Mouse (Mus musculus): ENCODE results near the gene Smoc1. TPM values are rescaled to one million over a fixed set of nuclear protein-coding genes. Genes with fewer than 3 reads are reported as not detected.

Smoc1 gene
- polyA plus RNA-seq, 1 experiment, result 4.4 TPM

DNA sequence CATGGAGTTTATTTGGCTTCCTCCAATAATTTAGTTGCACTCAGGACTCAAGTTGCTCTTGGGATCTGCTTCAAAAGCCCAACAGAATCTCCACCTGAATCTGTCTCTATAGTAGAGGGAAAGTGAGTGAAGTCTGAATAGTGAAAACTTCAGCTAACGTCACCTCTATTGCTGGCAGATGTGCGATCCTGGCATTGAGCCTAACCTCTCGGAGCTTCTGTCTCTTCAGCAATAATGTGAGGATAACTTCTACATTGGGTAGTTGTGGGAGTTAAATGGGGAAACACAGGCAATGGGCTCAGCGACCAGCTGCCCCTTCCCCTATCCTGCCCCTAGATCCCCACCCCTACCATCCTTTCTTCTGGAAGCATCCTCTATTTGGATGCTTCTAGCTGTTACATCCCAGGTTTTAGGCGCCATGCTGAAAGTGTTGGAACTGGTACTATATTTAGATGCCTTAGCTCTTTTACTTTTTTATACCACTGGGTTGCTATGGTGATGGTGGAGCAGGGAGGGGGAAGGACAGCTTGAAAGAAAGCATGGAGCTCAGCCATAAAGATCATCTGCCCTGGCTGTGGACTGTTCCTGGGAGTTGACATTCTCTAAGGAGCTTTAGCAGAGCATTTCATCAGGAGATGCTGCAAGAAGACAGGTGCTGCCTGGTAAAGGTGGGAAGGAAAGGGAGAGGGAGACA, 201.3 kb downstream of the Smoc1 start:
- Histone ChIP-seq H3K4me1 (ENCODE audit: control insufficient read depth, insufficient read depth, insufficient read length, low read length) (no peaks in the 10 kb centered on the region), H3K27me3 (ENCODE audit: control insufficient read depth, insufficient read depth, low read length) (no peaks in the 10 kb centered on the region), H3K36me3 (ENCODE audit: control insufficient read depth, insufficient read depth, low read length) (no peaks in the 10 kb centered on the region), H3K27ac (ENCODE audit: insufficient read depth, low read depth, low read length) (no peak overlapping the region), H3K4me3 (ENCODE audit: low read depth, low read length) (no peak overlapping the region)
- 58% methylated on average over 5 of the region's 5 CpGs for WGBS
- no peak for TF ChIP-seq CTCF (IDR thresholded peaks at IDR 0.05; ENCODE audit: extremely low read depth, insufficient read length, insufficient replicate concordance, low read depth, low read length)

DNA sequence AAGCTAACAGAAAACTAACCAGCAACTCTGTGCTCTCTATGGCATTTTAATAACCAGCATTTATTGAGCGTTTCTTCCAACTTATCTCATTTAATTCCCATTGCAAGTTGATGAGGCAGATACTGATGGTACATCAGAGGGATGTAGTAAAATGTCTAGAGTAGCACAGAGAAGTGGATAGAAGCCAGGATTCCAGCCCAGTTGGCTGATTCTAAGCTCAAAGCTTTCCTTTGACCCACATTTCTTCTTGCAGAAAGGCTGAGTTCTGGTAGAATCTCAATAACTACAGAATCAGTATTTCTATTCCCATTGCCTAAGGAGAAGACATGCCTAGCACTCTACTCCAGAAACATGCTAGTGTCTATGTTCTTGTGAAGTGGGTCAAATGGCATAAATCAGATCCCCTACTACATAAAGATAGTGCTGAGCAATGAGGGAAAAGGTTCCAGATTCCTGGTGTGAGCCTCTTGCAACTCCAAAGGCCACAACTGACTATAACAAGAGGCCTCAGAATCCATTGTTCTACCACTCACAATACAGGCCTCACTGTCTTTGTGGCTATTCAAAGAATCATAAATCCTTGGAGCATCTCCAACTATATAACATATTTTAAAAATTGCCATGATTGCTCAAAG, 207.3 kb downstream of the Smoc1 start:
- no peak for TF ChIP-seq POLR2A (IDR thresholded peaks at IDR 0.05; ENCODE audit: low read depth, low read length)
- no peak for TF ChIP-seq CTCF (IDR thresholded peaks at IDR 0.05; ENCODE audit: extremely low read depth, insufficient read length, insufficient replicate concordance, low read depth, low read length)

DNA sequence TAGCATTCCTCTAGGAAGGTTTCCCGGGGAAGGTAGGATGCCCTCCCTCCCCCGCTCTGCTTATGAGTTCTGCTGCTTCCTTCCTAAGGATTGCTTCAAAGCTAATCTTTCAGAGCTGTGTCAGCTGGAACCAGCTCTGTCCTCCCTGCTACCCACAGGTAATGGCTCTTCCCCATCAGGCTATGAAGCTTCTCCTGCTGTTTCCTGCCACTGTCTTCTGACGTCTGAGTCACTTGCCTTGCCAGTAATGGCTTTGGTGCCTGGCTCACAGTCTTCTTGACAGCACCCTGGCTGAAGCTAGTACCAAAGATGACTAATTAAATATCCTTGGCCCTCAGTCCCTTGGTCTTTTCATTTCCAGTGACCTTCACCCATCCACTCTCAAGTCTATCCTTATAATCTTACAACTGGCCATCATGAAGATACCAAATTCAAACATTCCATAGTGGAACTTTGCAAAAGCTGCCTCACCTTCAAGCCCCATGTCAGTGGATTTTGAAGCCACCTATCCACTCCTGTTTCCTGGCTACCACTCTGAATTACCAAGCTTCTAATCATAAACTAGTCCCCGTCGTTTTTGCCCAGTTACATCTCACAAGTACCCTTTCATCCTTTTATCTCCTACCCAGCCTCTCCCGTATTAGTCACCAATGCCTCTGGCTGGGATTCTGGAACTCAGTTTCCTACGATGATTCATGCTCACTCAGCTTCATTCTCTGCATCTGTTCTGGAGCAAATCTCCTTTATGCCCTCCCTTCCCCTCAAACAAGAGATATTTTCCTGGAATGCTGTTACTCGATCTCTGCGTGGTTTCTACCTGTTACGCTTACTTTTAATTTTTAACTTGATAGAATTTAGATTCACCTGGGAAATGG, 209.1 kb downstream of the Smoc1 start:
- TF ChIP-seq POLR2A (IDR thresholded peaks at IDR 0.05; ENCODE audit: low read depth, low read length), result no peak
- TF ChIP-seq CTCF (IDR thresholded peaks at IDR 0.05; ENCODE audit: extremely low read depth, insufficient read length, insufficient replicate concordance, low read depth, low read length), result no peak
- Histone ChIP-seq H3K36me3 (ENCODE audit: control insufficient read depth, insufficient read depth, low read length) (no peaks in the 10 kb centered on the region), H3K27ac (ENCODE audit: insufficient read depth, low read depth, low read length) (peak overlapping the region; percentile 57; the same call in 1 of the 2 replicates), H3K27me3 (ENCODE audit: control insufficient read depth, insufficient read depth, low read length) (no peaks in the 10 kb centered on the region), H3K4me1 (ENCODE audit: control insufficient read depth, insufficient read depth, insufficient read length, low read length) (peaks cover 3% of the 10 kb centered on the region; the same call in 1 of the 2 replicates), H3K4me3 (ENCODE audit: low read depth, low read length) (no peak overlapping the region)
- 66% methylated on average over 10 of the region's 10 CpGs for WGBS

More for the DNA sequence above, 207.3 kb downstream of the Smoc1 start:
- 81% methylated on average over 1 of the region's 1 CpGs for WGBS
- Histone ChIP-seq H3K27me3 (ENCODE audit: control insufficient read depth, insufficient read depth, low read length) (no peaks in the 10 kb centered on the region), H3K36me3 (ENCODE audit: control insufficient read depth, insufficient read depth, low read length) (no peaks in the 10 kb centered on the region), H3K4me1 (ENCODE audit: control insufficient read depth, insufficient read depth, insufficient read length, low read length) (peaks cover 3% of the 10 kb centered on the region; the same call in 1 of the 2 replicates), H3K27ac (ENCODE audit: insufficient read depth, low read depth, low read length) (no peak overlapping the region), H3K4me3 (ENCODE audit: low read depth, low read length) (no peak overlapping the region)

Other genes starting within 250 kb of the Smoc1 start
- gene Susd6, start 236.3 kb upstream of the Smoc1 start, polyA plus RNA-seq (2012; rRNA removed), result 29.4 and 54.9 TPM in 2 replicates
- 90.3 and 250 TPM in 2 replicates for gene Srsf5, start 81.3 kb upstream of the Smoc1 start, polyA plus RNA-seq (2012; rRNA removed)
- gene Slc10a1, start 58.1 kb upstream of the Smoc1 start, polyA plus RNA-seq (2012; rRNA removed), result not detected in 2 replicates